Mouse (Mus musculus): ENCODE measurements around the gene Flad1. TPM values are rescaled to one million over a fixed set of nuclear protein-coding genes. Genes with fewer than 3 reads are reported as not detected.

Flad1 gene
- polyA plus RNA-seq, 1 experiment = 10.9 TPM

DNA sequence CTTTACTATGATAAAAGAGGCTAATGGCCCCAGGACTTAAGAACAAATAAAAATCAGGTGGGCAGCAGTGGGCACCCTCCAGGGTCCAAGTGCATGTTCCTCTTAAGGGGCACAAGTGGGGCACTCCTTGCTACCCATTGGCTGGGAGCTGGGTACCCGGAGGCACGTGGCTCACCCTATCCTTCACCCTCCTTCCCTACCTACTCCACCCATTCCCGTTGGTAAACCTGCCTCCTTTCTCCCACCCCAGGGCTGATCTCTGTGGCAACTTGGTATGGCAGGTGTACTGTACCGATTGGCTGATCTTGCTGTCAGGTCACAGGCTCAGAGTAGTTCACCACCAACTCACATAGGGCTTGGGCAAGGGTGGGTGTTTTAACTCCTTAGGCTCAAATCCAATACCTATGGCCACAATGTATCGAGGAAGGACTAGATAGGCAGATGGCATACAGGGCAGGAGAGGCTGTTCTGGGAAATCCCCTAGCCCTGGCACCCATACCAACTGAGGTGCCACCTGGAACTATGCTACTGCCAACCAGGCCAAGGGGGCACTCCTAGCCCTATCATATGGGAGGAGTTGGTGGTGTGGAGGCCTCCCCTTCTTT lies 27.9 kb downstream of the Flad1 start:
- TF ChIP-seq POLR2A (IDR thresholded peaks at IDR 0.05; ENCODE audit: low read depth, low read length) (no peak), CTCF (IDR thresholded peaks at IDR 0.05; ENCODE audit: borderline replicate concordance, insufficient read depth, low read length) (no peak)
- Histone ChIP-seq H3K27ac (ENCODE audit: insufficient read depth, low read length) (no peak overlapping the region), H3K4me1 (ENCODE audit: control insufficient read depth, insufficient read depth, low read length) (0 out of 2 replicates have a peak, but pooled peaks cover 6% of the 10 kb centered on the region), H3K4me3 (ENCODE audit: insufficient read depth, low read length) (no peak overlapping the region)

DNA sequence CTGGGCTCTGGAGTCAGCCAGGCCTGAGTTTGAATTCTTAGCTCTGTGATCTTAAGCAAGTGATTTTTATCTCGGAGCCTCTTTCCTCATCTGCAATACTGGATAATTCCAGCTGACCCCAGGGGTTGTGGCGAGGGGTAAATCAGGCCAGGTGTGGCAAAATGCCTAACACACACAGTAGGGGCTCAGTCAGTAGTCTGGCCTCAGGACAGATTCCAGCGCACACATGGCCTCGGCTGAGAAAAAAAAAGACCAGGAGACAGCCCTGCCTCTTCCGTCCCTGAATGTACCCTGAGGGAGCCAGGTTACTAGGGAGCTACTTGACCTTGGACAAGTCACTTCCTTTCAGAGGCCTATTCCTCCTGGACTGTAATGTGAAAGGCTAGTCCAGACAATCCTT lies 28.7 kb downstream of the Flad1 start:
- Histone ChIP-seq H3K4me1 (ENCODE audit: control insufficient read depth, insufficient read depth, low read length) (0 out of 2 replicates have a peak, but pooled peaks cover 7% of the 10 kb centered on the region), H3K27ac (ENCODE audit: insufficient read depth, low read length) (no peak overlapping the region), H3K4me3 (ENCODE audit: insufficient read depth, low read length) (no peak overlapping the region)
- TF ChIP-seq CTCF (IDR thresholded peaks at IDR 0.05; ENCODE audit: borderline replicate concordance, insufficient read depth, low read length) (no peak), POLR2A (IDR thresholded peaks at IDR 0.05; ENCODE audit: low read depth, low read length) (no peak)

DNA sequence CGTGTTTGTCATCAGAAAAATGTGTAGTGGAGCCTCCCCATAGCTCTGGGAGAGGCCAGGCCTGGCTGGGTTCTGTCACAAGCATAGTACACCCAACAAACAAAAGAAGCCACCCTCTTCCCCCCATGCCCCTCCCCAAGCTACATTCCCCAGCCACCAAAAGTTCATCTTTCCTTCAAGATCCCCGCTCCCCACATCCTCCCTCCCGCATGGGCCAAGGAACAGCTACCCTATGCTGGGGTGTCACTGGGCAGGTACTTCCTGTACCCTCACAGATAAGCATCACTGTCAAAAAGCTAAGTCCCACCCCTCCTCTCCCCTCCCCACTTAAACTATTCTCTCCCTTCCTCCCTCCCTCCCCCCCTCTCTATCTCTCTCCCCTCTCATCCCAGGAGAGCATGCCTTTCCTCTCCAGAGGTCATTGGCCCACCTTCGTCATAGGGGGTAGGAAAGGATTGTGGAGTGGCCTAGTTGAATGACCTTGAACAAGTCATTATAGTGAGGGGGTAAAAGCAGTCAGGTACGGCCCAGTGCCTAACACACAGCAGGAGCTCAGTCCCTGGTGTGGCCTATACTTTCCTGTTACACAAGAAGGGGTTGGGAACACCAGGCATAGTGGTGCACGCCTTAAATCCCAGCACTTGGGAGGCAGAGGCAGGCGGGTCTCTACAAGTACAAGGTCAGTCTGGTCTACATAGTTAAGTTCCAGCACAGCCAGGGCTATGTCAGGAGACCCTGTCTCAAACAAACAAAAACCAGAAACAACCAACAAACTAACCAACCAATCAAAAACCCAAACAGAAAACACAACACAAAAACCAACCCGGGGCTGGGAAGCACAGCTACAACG lies 29.4 kb downstream of the Flad1 start:
- Histone ChIP-seq H3K27ac (ENCODE audit: insufficient read depth, low read length) (no peak overlapping the region), H3K4me3 (ENCODE audit: insufficient read depth, low read length) (no peak overlapping the region), H3K4me1 (ENCODE audit: control insufficient read depth, insufficient read depth, low read length) (0 out of 2 replicates have a peak, but pooled peaks cover 7% of the 10 kb centered on the region)
- no peak for TF ChIP-seq POLR2A (IDR thresholded peaks at IDR 0.05; ENCODE audit: low read depth, low read length)
- TF ChIP-seq CTCF (IDR thresholded peaks at IDR 0.05; ENCODE audit: borderline replicate concordance, insufficient read depth, low read length) = no peak

DNA sequence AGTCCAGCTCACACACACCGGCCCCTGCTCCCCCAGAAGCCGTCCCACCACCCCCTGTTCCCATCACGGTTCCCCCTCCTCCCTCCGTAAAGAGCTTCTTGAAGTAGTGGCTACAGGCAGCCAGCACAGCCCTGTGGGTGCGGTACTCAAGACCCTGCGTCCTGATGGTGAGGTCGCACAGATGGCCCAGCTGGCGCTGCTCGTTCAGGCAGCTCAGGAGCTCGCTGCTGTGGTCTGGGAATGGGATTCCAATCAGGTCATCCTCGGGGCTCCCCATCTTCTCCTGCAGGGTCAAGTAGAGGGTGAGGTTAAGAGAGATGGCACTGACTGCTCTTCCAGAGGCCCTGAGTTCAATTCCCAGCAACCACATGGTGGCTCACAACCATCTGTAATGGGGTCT lies 30.4 kb downstream of the Flad1 start:
- 0 out of 2 replicates have a peak, but pooled peaks cover 7% of the 10 kb centered on the region for H3K4me1 ChIP-seq (ENCODE audit: control insufficient read depth, insufficient read depth, low read length)
- TF ChIP-seq CTCF (IDR thresholded peaks at IDR 0.05; ENCODE audit: borderline replicate concordance, insufficient read depth, low read length) (no peak), POLR2A (IDR thresholded peaks at IDR 0.05; ENCODE audit: low read depth, low read length) (no peak)
- no peak overlapping the region for H3K27ac ChIP-seq (ENCODE audit: insufficient read depth, low read length)
- no peak overlapping the region for H3K4me3 ChIP-seq (ENCODE audit: insufficient read depth, low read length)

DNA sequence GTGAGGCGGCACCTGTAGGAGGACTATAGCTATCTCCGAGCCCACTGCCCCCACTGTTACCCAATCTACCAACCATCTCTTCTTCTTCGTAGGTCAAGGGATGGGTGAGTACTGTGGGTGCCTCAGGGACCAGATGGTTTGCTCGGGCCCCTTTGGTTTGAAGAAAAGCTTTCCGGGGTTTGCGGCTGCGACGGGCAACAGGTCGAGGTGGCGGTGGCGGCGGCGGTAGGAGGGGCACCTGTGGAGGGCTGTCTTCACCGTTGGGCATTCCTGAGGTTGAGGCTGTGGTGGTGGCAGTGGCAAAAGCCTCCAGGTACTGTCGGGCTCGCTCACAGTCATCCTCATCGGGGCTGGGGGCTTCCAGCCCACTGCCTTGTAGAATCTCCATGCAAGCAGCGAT lies 31.0 kb downstream of the Flad1 start:
- H3K27ac ChIP-seq (ENCODE audit: insufficient read depth, low read length) = no peak overlapping the region
- H3K4me3 ChIP-seq (ENCODE audit: insufficient read depth, low read length) = no peak overlapping the region
- TF ChIP-seq POLR2A (IDR thresholded peaks at IDR 0.05; ENCODE audit: low read depth, low read length) = no peak
- no peak for TF ChIP-seq CTCF (IDR thresholded peaks at IDR 0.05; ENCODE audit: borderline replicate concordance, insufficient read depth, low read length)
- 0 out of 2 replicates have a peak, but pooled peaks cover 7% of the 10 kb centered on the region for H3K4me1 ChIP-seq (ENCODE audit: control insufficient read depth, insufficient read depth, low read length)

DNA sequence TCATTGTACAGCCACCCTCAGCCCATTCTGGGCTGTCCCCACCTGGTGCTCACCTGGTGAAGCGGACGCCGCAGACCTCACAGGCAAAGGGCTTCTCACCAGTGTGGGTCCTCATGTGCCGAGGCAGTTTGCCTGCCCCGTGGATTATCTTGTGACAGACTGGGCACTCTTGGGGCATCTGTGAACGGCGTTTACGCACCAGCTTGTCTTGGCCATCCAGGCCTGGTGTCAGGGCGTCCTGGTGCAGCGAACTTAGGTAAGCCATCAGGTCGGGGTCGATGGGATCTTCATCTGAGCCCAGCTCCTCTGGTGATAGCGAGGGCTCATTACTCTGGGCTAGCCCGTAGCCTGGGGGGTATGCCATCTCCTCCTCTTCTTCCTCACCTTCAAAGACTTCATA lies 31.4 kb downstream of the Flad1 start:
- 0 out of 2 replicates have a peak, but pooled peaks cover 7% of the 10 kb centered on the region for H3K4me1 ChIP-seq (ENCODE audit: control insufficient read depth, insufficient read depth, low read length)
- TF ChIP-seq POLR2A (IDR thresholded peaks at IDR 0.05; ENCODE audit: low read depth, low read length) (no peak), CTCF (IDR thresholded peaks at IDR 0.05; ENCODE audit: borderline replicate concordance, insufficient read depth, low read length) (no peak)

DNA sequence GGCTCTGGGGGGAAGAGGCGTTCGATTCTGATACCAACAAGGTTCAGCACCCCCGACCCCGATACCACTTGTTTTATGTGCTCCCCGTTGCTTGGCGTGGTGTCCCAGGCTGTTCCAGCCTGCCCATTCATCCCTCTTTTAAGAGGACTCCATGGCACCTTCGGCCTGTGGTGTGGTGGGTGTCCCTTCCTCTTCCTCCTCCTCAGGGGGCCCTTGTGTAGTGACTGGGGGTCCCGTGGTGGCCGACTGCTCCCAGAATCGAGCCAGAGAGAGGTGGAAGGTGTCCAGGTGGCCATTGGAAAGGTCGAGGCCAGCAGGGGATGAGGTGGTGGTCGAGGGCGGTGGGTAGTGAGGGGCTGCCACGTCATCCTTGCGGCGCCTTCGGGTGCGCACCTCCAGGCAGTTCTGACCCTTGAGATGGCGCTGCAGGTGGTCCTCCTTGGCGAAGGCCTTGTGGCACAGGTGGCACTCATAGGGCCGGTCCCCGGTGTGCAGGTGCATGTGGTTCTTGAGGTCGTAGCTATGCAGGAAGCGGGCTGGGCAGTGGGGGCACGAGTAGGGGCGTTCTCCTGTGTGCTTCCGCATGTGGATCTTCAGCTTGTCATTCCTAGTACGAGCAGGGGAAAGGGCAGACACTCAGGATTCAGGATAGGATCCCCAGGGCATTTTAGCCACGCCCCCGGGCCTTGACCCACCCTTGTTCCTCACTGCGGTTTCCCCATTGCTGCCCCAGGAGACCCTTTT lies 32.1 kb downstream of the Flad1 start:
- no peak overlapping the region for H3K27ac ChIP-seq (ENCODE audit: insufficient read depth, low read length)
- TF ChIP-seq CTCF (IDR thresholded peaks at IDR 0.05; ENCODE audit: borderline replicate concordance, insufficient read depth, low read length) (no peak), POLR2A (IDR thresholded peaks at IDR 0.05; ENCODE audit: low read depth, low read length) (no peak)
- H3K4me3 ChIP-seq (ENCODE audit: insufficient read depth, low read length) = no peak overlapping the region
- H3K4me1 ChIP-seq (ENCODE audit: control insufficient read depth, insufficient read depth, low read length) = 0 out of 2 replicates have a peak, but pooled peaks cover 7% of the 10 kb centered on the region

More for the DNA sequence above, 31.4 kb downstream of the Flad1 start:
- Histone ChIP-seq H3K4me3 (ENCODE audit: insufficient read depth, low read length) (no peak overlapping the region), H3K27ac (ENCODE audit: insufficient read depth, low read length) (no peak overlapping the region)

DNA sequence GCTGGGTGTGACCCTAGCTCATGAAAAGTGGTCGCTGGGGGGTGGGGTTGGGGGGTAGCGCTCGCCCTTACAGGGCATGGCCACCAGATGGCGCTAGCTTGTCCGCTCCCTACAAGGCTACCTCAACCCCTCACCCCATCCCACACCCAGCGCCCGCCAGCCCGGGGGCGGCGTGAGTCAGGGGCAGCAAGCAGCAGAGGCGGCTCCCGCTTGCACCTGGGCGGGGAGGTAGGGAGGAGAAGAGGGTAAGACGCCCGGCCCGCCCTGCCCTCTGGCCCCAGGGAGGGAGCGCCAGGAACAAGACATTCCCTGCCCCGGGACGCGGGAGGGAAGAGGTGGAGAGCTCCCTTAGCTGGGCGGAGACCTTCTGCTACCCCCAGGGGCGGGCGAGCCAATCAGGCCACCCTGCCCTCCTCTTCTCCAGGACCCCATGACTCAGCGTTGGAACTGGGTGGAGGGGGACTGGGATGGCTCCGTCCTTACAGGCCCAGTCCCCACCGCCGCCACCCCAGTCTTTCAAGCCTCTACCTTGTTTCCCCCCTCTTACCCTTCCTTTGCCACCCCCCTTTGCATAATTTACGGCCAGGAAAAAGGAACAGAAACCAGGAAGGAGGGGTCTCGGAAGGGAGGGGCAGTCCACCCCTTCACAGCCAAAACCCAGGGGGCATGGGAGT lies 33.1 kb downstream of the Flad1 start:
- Histone ChIP-seq H3K27ac (ENCODE audit: insufficient read depth, low read length) (no peak overlapping the region), H3K4me3 (ENCODE audit: insufficient read depth, low read length) (no peak overlapping the region), H3K4me1 (ENCODE audit: control insufficient read depth, insufficient read depth, low read length) (0 out of 2 replicates have a peak, but pooled peaks cover 7% of the 10 kb centered on the region)

DNA sequence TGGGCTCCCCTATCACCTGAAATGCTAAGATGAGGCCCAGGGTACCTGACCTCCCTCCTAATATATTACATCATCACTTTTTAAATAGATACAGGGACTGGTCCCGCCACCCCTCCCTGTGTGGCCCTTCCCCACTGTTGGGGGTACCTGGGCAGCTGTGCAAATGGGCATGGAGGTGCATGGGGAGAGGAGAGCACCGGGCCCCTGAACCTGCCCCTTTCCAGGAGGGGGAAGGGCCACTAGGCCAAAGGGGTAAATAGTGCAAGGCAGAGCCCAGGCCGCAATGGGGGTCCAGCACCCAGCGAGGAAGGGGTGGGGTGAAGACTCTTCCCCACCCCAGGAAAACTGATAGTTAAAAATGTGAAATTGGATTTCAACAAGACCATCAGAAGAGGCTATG lies 33.8 kb downstream of the Flad1 start:
- H3K27ac ChIP-seq (ENCODE audit: insufficient read depth, low read length) = no peak overlapping the region
- H3K4me3 ChIP-seq (ENCODE audit: insufficient read depth, low read length) = no peak overlapping the region
- 0 out of 2 replicates have a peak, but pooled peaks cover 7% of the 10 kb centered on the region for H3K4me1 ChIP-seq (ENCODE audit: control insufficient read depth, insufficient read depth, low read length)
- TF ChIP-seq CTCF (IDR thresholded peaks at IDR 0.05; ENCODE audit: borderline replicate concordance, insufficient read depth, low read length) = no peak
- no peak for TF ChIP-seq POLR2A (IDR thresholded peaks at IDR 0.05; ENCODE audit: low read depth, low read length)

More for the DNA sequence above, 33.1 kb downstream of the Flad1 start:
- TF ChIP-seq POLR2A (IDR thresholded peaks at IDR 0.05; ENCODE audit: low read depth, low read length) (peak; percentile 39), CTCF (IDR thresholded peaks at IDR 0.05; ENCODE audit: borderline replicate concordance, insufficient read depth, low read length) (peak; percentile 86)

All from embryonic fibroblast, embryonic 13.5 days (primary cell).